Mouse (Mus musculus) embryo, embryonic 10 days (tissue): ENCODE data around the gene Igfals.

Experiments
- DNase-seq: peaks from one replicate; pipeline ENCODE4 v3.0.0-alpha.2; 2015; ENCODE audit warnings: low spot score

Gene Igfals

GRCm38 (mm10) chr17:24861785-24862184 is 4.0 kb upstream of the Igfals start:
- DNase-seq, result no peak

- no peak for DNase-seq
These were observed 2.1 kb downstream of the Igfals start for GRCm38 (mm10) chr17:24867914-24868313.

- no peak for DNase-seq
These were observed 8.1 kb downstream of the Igfals start for GRCm38 (mm10) chr17:24873695-24874404.

DNA sequence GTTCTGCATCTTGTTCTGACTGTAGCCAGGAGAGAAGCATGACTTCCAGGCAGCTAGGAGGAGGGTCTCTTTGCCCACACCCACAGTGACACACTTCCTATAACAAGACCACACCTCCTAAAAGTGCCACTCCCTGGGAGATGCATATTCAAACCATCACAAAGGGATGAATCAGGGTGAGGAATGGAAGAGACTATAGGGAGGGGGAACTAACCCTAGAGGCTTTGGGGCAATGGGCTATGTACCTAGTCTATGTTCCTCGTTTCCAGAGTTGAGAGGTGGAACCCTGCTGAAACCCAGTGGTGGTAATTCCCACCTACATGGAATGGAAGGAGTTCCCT is 8.6 kb downstream of the Igfals start:
- no peak for DNase-seq

- DNase-seq, result no peak
These were observed 9.2 kb downstream of the Igfals start for GRCm38 (mm10) chr17:24874989-24875388.

- no peak for DNase-seq
These were observed 11.7 kb downstream of the Igfals start for GRCm38 (mm10) chr17:24877336-24878116.

DNA sequence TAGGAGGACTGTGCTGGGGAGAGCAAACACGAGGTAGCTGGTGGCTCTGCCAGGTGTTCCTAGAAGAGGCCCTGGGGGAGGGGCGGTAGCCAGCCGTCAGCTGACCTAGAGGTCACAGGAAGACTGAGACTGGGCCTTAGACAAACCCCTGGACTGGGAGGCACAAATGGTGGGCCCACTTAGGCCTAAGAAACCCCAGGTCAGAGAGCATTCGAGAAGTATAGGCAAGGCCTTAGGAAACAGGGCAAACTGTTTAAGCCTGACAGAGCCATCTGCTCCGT is 12.3 kb downstream of the Igfals start:
- no peak for DNase-seq

GRCm38 (mm10) chr17:24878531-24878930 is 12.7 kb downstream of the Igfals start:
- DNase-seq, result no peak

DNA sequence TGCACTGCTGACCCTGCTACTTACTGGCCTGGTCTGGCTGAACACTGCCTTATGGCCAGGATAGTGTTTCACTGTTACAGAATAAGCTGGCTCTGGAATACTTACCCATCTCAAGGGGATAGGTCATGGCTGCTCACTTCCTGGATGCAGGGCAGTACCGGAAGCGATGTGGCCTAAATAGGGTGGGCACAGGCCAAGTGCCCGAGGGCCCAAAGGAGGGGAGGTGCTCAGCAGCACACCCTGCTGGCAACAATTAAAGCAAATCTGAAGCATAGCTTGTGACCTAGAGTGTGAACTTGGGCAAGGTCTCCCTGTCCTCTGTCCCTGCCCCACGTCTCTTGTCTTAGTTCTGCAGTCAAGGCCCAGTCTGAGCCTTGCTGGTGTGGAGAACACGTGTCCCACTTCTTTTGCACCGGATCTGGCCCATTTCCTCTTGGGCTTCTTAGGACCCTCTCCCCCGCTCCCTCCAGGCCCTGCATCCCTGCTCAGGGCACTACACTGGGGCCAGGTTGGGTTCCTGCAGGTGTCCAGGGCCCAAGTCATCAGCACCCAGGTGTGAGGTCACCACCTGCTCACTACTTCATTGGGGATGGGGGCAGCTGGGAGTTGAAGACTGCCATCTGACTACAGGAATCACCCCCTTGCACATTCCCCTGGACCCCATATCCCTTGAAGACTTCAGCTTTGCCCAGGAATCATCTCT is 16.1 kb downstream of the Igfals start:
- peak; percentile 67 for DNase-seq

- DNase-seq, result no peak
These were observed 18.6 kb downstream of the Igfals start for GRCm38 (mm10) chr17:24884391-24884790.

DNA sequence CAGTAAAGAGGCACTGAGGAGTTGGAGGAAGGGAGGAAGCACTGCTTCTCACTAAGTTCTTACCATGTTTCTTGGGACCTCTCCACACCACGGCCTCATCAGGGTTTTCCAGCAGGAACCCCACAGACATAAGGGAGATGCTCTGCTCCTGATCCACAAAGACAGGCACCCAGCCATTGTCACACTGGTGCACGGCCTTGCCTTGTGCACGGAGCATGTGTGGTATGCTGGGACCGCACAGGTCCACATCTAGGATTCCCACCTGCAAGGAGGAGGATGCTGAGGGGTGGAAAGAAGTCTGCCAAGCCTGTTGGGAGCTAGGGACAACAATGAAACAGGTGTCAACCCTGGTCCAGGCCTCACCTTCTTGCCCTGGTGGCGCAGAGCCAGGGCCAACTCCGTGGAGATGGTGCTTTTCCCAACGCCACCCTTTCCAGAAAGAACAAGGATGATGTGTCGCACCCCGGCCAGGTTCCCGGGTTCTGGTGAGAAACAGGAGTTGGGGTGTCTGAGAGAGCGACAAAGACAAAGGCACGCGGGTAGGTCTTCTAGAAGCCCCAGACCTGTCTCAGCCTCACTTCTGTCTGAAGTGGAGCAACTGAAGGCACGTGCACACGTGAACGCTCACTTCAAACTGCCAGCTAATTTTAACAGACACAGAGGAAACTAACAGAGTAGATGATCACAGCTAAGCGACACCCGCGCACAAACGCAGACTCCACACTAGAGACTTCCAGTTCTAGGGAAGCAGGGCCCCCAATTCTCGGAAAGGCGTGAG is 19.7 kb downstream of the Igfals start:
- no peak for DNase-seq

DNA sequence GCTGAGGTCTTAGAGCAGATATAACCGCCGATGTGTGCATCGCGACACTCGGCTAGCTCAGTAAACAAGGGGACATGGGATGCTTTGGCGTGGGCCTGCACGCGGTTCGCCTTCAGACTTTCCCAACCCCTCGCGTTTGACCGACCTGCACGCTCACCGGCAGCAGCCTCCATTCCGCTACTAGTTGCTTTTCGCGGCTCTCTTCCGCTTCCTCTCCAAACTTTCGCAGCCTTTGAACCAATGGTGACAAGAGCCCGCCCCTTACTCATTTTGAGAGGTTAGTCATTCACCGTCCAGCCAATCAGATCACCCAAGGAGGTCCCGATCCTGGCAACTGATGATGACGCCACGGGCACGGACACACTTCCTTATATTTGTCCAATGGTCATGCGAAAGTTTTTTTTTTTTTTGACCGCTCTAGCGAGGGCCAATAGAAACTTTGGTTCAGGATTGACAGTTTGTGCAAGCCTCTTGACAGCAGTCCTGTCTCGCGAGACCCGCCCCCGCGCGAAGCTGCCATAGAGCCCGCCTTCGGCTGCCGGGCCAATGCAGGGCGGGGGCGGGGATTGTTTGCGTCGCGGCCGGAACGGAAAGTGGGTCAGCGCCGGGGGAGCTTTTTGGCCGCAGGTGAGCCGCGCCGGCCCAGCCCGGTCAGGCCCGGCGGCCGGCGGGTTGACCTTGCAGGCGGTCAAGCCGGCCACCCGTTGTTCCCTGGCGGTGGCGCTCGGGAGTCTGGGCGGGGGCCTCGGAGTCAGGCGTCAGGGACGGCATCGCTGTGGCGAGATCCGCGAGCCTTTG is 20.5 kb downstream of the Igfals start, which contains the start of the genes Nubp2 and Spsb3:
Gene Nubp2, minus strand, starts transcription at position 216 of the 798 bp plus-strand sequence.
Gene Spsb3, plus strand, starts transcription at position 510 of the 798 bp plus-strand sequence.
- DNase-seq, result peak; percentile 99

- DNase-seq, result no peak
These were observed 21.1 kb downstream of the Igfals start for GRCm38 (mm10) chr17:24886932-24887271.

DNA sequence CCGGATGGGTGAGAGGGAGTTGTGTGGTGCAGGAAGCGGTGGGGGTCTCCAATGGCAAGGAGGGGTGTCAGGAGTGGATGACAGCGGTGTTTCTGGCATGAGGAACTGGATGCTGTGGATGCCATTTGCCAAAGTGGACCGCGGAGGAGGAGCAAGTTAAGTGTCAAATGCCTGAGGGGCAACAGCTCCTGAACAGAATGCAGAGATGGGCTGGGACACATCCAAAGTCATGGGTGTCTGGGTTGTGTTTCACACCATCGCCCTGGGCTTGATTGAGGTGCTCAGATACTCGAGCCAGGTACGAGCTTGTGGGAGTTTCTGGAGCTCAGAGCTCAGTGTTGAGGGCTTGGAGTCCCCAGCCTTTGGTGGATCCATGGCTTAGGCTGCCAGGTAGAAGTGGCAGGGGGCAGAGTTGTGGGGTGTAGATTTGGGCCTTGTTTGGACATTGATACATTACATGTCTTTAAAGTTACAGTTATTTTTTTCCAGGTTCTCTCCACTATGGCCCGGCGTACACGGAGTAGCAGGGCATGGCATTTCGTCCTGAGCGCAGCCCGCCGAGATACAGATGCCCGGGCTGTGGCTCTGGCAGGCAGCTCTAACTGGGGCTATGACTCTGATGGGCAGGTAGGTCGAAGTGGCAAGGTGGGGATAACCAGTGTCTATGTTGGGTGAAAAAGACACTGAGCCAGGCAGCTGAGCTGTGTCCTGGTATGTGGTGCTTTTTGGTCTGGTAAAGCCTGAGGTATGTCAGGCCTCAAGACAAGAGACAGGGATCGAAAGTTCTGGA is 21.7 kb downstream of the Igfals start:
- DNase-seq, result no peak

DNA sequence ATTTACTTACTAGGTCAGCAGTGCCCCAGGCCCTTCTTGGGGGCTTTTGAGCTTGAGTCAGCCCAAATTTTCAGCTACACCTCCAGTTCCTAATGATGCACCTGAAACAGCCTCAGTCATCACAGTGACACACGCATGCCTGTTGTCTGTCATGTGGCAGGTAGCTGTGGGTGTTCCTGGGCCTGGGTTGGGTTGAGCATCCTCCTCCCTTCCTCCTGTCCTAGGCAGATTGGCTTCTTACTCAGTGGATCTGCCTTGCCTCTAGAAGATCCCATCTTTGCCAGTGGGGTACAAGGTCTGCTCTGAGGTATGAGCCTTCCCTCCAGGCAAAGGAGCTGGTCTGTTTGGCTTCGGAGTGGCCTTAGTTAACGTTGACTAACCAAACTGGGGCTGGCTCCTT is 23.1 kb downstream of the Igfals start:
- DNase-seq, result no peak

DNA sequence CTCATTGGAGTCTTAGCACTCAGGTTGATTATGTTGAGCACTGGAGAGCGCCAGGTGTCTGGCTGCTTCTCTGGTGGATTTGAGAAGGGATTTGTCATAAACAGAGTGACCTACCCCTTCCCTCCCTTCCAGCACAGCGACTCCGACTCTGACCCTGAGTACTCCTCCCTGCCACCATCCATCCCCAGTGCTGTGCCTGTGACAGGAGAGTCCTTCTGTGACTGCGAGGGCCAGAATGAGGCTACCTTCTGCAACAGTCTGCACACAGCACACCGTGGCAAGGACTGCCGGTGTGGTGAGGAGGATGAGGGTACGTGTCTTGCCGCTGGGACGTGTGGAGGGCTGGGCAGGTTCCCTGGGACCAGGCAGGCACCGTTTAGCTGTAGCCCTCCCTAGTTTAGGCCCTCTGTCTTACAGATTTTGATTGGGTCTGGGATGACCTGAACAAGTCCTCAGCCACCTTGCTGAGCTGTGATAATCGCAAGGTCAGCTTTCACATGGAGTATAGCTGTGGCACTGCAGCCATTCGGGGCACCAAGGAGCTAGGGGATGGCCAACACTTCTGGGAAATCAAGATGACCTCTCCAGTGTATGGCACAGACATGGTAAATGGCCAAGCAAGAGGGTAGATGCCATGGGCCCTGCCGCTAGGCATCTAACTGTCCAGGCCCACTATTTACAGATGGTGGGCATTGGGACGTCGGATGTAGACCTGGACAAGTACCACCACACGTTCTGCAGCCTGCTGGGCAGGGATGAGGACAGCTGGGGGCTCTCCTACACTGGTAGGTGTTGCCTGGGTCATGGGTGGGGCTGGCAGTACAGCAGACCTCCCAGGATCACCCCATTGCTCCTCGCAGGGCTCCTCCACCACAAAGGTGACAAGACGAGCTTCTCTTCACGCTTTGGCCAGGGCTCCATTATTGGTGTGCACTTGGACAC is 24.6 kb downstream of the Igfals start:
- DNase-seq, result no peak

- DNase-seq, result no peak
These were observed 25.5 kb downstream of the Igfals start for GRCm38 (mm10) chr17:24891321-24891720.

DNA sequence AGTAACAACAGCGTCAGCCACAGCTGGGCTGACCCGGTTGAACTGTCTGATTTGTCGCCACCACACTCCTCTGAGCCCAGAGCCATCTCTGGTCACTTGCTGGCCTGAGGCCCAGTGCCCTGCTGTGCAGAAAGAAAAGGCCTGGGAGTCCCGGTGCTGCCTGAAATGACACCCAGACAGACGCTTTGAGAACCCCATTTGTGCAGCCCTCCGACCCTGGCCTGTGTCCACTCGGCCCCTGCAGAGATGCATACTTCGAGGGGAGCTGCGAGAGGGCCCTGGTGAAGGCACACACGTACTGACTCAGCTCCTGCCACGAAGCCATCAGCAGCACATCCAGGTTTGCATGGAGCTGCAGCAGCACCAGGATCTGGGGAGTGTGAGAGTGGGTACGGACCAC is 27.0 kb downstream of the Igfals start:
- DNase-seq, result no peak

DNA sequence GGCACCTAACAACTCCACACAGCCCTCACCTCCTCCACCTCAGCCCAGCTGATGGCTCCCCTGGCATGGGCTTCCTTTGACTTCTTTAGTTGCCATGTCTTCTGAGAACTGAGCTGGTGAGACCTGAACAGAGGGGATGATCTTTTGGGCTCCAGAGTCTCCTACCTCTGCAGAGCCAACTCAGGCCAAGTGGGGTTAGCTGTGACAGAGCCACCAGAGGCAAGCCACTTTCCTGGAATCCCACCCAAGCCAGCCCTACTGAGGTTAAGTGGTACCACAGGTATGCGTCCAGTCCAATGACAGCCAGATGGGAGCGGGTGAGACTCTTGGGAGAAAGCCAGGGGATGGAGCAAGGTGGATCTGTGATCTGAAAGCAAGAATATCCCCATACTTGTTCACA is 27.5 kb downstream of the Igfals start:
- no peak for DNase-seq
